Mouse (Mus musculus) Patski (cell line): Measurements from ENCODE around the gene Amigo1. TPM values are rescaled to one million over a fixed set of nuclear protein-coding genes. Genes with fewer than 3 reads are reported as not detected.

Experiments
- ATAC-seq: fragments of 100-300 bp; one replicate; pipeline ENCODE4 v1.8.0; 2021
- CTCF ChIA-PET: fragments of 350-600 bp; sonication (Branson Sonifier 250); formaldehyde crosslinking; loops from one replicate; lab custom pipeline; 2022; ENCODE audit warnings: inconsistent platforms; lab: Charles Lee
- POLR2A ChIA-PET: fragments of 350-600 bp; sonication (Branson Sonifier 250); formaldehyde crosslinking; loops from one replicate; lab custom pipeline; 2022; ENCODE audit warnings: antibody characterized with exemption, inconsistent platforms; lab: Charles Lee
- DNase-seq: peaks from one replicate; pipeline ENCODE4 v3.0.0-alpha.2; 2011; ENCODE audit warnings: low read depth, low spot score
- H3K27me3 ChIP-seq: fragments of 371-371 bp; one replicate; pipeline ENCODE4 v1.5.1; 2021
- CTCF ChIP-seq: fragments of 100-300 bp; IDR thresholded peaks from one replicate; pipeline ENCODE4 v1.5.1; 2021
- in situ Hi-C: fragments of 300-500 bp; cut with MboI; formaldehyde crosslinking; loops from 3 replicates; pipeline ENCODE4 v1.11.1; 2018; ENCODE audit warnings: low pct_unique_long_range_greater_than_20kb, mixed read lengths
- polyA plus RNA-seq: library from polyadenylated mRNA; unstranded; gene quantifications from one replicate; pipeline ENCODE4 v1.2.3, GENCODE M21; 2021

Gene Amigo1
- polyA plus RNA-seq, 1 experiment from 2014 or later, result 16.6 TPM

- POLR2A ChIA-PET, result interaction anchor here (0.6 to 1.0 kb wide), 3 partner anchors 10 to 289 kb away, joined by 3 to 4 read pairs (median 3); no protein-coding TSS in a partner anchor
- in situ Hi-C loops, result no loop called here
- TF ChIP-seq CTCF, result no peak
- peaks cover 5% of the 10 kb centered on the region for H3K27me3 ChIP-seq
- DNase-seq (no peak), ATAC-seq (no peak)
- CTCF ChIA-PET, result interaction anchor here (0.8 to 1.3 kb wide), 3 partner anchors 10 to 43 kb away, joined by 3 to 6 read pairs (median 3); partner anchors contain the start of gene Cyb561d1
Measured at GRCm38 (mm10) chr3:108158383-108159037, 27.6 kb upstream of the Amigo1 start.

GRCm38 (mm10) chr3:108164091-108164490 is 22.0 kb upstream of the Amigo1 start:
- peaks cover 5% of the 10 kb centered on the region for H3K27me3 ChIP-seq
- POLR2A ChIA-PET, result interaction anchor here (0.7 to 2.0 kb wide), 10 partner anchors 9 to 239 kb away, joined by 3 to 11 read pairs (median 4); partner anchors contain the start of genes Amigo1, Atxn7l2, Cyb561d1 and Gpr61
- TF ChIP-seq CTCF, result no peak
- CTCF ChIA-PET, result interaction anchor here (0.7 to 10.4 kb wide), 27 partner anchors 9 to 281 kb away, joined by 3 to 247 read pairs (median 5); partner anchors contain the start of genes Atxn7l2, Cyb561d1, Gnai3 and Gnat2
- DNase-seq (no peak), ATAC-seq (no peak)
- in situ Hi-C loops, result loop anchor here (5.0 kb wide), 1 partner anchor 88 kb away; no protein-coding TSS in a partner anchor

GRCm38 (mm10) chr3:108164807-108165206 is 21.3 kb upstream of the Amigo1 start:
- no peak for TF ChIP-seq CTCF
- peaks cover 5% of the 10 kb centered on the region for H3K27me3 ChIP-seq
- peak; percentile 57 for ATAC-seq
- CTCF ChIA-PET, result interaction anchor here (0.7 to 10.4 kb wide), 30 partner anchors 8 to 280 kb away, joined by 3 to 247 read pairs (median 4); partner anchors contain the start of genes Atxn7l2, Cyb561d1, Gnai3 and Gnat2
- POLR2A ChIA-PET, result interaction anchor here (0.8 to 2.0 kb wide), 10 partner anchors 10 to 92 kb away, joined by 3 to 11 read pairs (median 4); partner anchors contain the start of genes Amigo1, Atxn7l2, Cyb561d1 and Gpr61
- in situ Hi-C loops, result loop anchor here (5.0 kb wide), 3 partner anchors 42 to 222 kb away; no protein-coding TSS in a partner anchor
- peak; percentile 34 for DNase-seq

GRCm38 (mm10) chr3:108165532-108166315 is 20.4 kb upstream of the Amigo1 start:
- in situ Hi-C loops, result loop anchor here (5.0 kb wide), 2 partner anchors 42 to 222 kb away; no protein-coding TSS in a partner anchor
- no peak for TF ChIP-seq CTCF
- CTCF ChIA-PET, result interaction anchor here (0.7 to 10.4 kb wide), 15 partner anchors 9 to 223 kb away, joined by 3 to 247 read pairs (median 6); partner anchors contain the start of genes Atxn7l2, Cyb561d1, Gnai3 and Gpr61
- H3K27me3 ChIP-seq, result peaks cover 5% of the 10 kb centered on the region
- POLR2A ChIA-PET, result interaction anchor here (0.5 to 3.3 kb wide), 9 partner anchors 9 to 81 kb away, joined by 3 to 17 read pairs (median 4); partner anchors contain the start of genes Atxn7l2 and Cyb561d1
- DNase-seq (no peak), ATAC-seq (no peak)

GRCm38 (mm10) chr3:108166486-108167211 is 19.5 kb upstream of the Amigo1 start:
- CTCF ChIA-PET, result interaction anchor here (0.8 to 10.4 kb wide), 11 partner anchors 10 to 222 kb away, joined by 3 to 247 read pairs (median 5); partner anchors contain the start of genes Cyb561d1 and Gpr61
- no peak for TF ChIP-seq CTCF
- POLR2A ChIA-PET, result interaction anchor here (0.7 to 3.3 kb wide), 6 partner anchors 15 to 195 kb away, joined by 3 to 17 read pairs (median 4); partner anchors contain the start of gene Cyb561d1
- in situ Hi-C loops, result loop anchor here (5.0 kb wide), 2 partner anchors 41 to 221 kb away; no protein-coding TSS in a partner anchor
- DNase-seq (no peak), ATAC-seq (no peak)
- peaks cover 5% of the 10 kb centered on the region for H3K27me3 ChIP-seq

- no peak for TF ChIP-seq CTCF
- H3K27me3 ChIP-seq, result no peaks in the 10 kb centered on the region
- CTCF ChIA-PET, result interaction anchor here (1.1 to 10.4 kb wide), 8 partner anchors 9 to 114 kb away, joined by 3 to 247 read pairs (median 5); partner anchors contain the start of genes Cyb561d1 and Gpr61
- DNase-seq (no peak), ATAC-seq (no peak)
- in situ Hi-C loops, result loop anchor here (5.0 kb wide), 2 partner anchors 40 to 220 kb away; no protein-coding TSS in a partner anchor
- POLR2A ChIA-PET, result interaction anchor here (1.1 to 3.3 kb wide), 3 partner anchors 14 to 93 kb away, joined by 3 to 17 read pairs (median 5); partner anchors contain the start of gene Cyb561d1
Measured at GRCm38 (mm10) chr3:108167499-108167898, 18.6 kb upstream of the Amigo1 start.

- CTCF ChIA-PET, result interaction anchor here (1.2 to 10.4 kb wide), 2 partner anchors 12 to 32 kb away, joined by 3 to 247 read pairs; partner anchors contain the start of gene Cyb561d1
- in situ Hi-C loops, result loop anchor here (5.0 kb wide), 2 partner anchors 38 to 218 kb away; no protein-coding TSS in a partner anchor
- H3K27me3 ChIP-seq, result peaks cover 5% of the 10 kb centered on the region
- no peak for ATAC-seq
- DNase-seq, result no peak
- TF ChIP-seq CTCF, result no peak
- POLR2A ChIA-PET, result interaction anchor here (0.6 kb wide), 1 partner anchor 32 kb away, joined by 3 read pairs; the partner anchor contains the start of gene Cyb561d1
Measured at GRCm38 (mm10) chr3:108169199-108169598, 16.9 kb upstream of the Amigo1 start.

GRCm38 (mm10) chr3:108174672-108175531 is 11.2 kb upstream of the Amigo1 start:
- no peak for DNase-seq
- in situ Hi-C loops, result no loop called here
- ATAC-seq, result no peak
- H3K27me3 ChIP-seq, result peaks cover 17% of the 10 kb centered on the region
- TF ChIP-seq CTCF, result no peak
- ChIA-PET CTCF (interaction anchor here (1.0 to 4.2 kb wide), 7 partner anchors 8 to 214 kb away, joined by 3 to 21 read pairs (median 6); partner anchors contain the start of gene Cyb561d1), POLR2A (interaction anchor here (0.5 to 1.4 kb wide), 6 partner anchors 10 to 540 kb away, joined by 3 to 4 read pairs (median 4); no protein-coding TSS in a partner anchor)
